Mouse (Mus musculus): ENCODE results near the gene Stpg1. TPM values are rescaled to one million over a fixed set of nuclear protein-coding genes. Genes with fewer than 3 reads are reported as not detected.

Stpg1 gene
- polyA plus RNA-seq, 1 experiment = 0.29 TPM

DNA sequence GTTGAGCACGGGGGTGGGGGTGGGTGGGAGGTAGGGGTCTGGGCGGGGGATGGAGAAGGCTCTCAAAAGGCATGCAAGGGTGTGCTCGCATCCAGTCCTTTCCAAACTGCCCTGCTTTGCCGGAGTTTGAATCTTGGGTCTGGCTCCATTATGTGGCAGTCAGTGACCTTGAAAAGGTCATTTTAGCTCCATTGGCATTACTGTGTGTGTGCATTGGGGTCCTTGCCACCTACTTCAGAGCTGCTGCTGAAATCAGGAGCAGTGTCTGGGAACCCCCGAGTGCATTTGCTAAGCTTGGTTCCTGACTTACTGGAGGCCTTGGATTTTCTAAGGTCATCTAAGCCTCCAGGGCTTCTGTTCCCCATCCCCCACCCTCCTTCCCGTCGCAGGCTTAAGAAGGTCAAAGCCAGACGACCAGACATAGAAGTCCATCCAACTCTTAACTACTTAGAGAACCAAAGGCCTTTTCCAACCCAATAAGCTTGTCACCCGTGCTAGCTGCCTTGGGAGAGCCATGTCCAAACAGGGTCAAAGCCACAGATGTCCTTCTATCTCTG lies 54.0 kb downstream of the Stpg1 start:
- H3K27ac ChIP-seq (ENCODE audit: insufficient read depth, low read depth, low read length) = no peak overlapping the region
- no peaks in the 10 kb centered on the region for H3K27me3 ChIP-seq (ENCODE audit: control insufficient read depth, insufficient read depth, low read length)
- TF ChIP-seq CTCF (IDR thresholded peaks at IDR 0.05; ENCODE audit: extremely low read depth, insufficient read length, insufficient replicate concordance, low read depth, low read length) = no peak
- no peak for TF ChIP-seq POLR2A (IDR thresholded peaks at IDR 0.05; ENCODE audit: low read depth, low read length)
- H3K4me1 ChIP-seq (ENCODE audit: control insufficient read depth, insufficient read depth, insufficient read length, low read length) = peaks cover 20% of the 10 kb centered on the region
- H3K4me3 ChIP-seq (ENCODE audit: low read depth, low read length) = no peak overlapping the region
- no peaks in the 10 kb centered on the region for H3K36me3 ChIP-seq (ENCODE audit: control insufficient read depth, insufficient read depth, low read length)
- WGBS = 72% methylated on average over 9 of the region's 9 CpGs

DNA sequence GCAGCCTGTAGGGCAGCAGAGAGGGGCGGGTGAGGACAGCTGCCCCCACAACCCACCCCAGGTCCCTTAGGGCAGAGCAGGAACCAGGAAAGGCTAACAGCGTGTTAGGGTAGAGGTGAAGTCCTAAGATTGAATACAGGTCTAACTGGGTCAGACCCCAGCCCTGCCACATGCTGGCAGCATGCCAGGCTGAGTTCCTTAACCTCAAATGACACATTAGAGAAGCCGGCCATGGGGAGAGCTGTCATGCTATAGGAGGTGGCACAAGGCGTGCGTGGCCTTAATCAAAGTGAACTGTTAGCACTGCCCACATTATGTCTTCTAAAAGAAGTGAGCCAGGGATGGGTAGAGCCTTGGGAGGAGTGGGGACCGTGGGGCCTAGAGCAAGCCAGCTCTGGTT lies 54.7 kb downstream of the Stpg1 start:
- Histone ChIP-seq H3K27ac (ENCODE audit: insufficient read depth, low read depth, low read length) (no peak overlapping the region), H3K4me1 (ENCODE audit: control insufficient read depth, insufficient read depth, insufficient read length, low read length) (peaks cover 20% of the 10 kb centered on the region), H3K36me3 (ENCODE audit: control insufficient read depth, insufficient read depth, low read length) (no peaks in the 10 kb centered on the region), H3K27me3 (ENCODE audit: control insufficient read depth, insufficient read depth, low read length) (no peaks in the 10 kb centered on the region), H3K4me3 (ENCODE audit: low read depth, low read length) (no peak overlapping the region)
- 60% methylated on average over 6 of the region's 6 CpGs for WGBS
- no peak for TF ChIP-seq CTCF (IDR thresholded peaks at IDR 0.05; ENCODE audit: extremely low read depth, insufficient read length, insufficient replicate concordance, low read depth, low read length)
- no peak for TF ChIP-seq POLR2A (IDR thresholded peaks at IDR 0.05; ENCODE audit: low read depth, low read length)

GRCm38 (mm10) chr4:135563794-135564193 lies 69.2 kb downstream of the Stpg1 start:
- H3K36me3 ChIP-seq (ENCODE audit: control insufficient read depth, insufficient read depth, low read length) = no peaks in the 10 kb centered on the region
- no peak overlapping the region for H3K4me3 ChIP-seq (ENCODE audit: low read depth, low read length)
- H3K27me3 ChIP-seq (ENCODE audit: control insufficient read depth, insufficient read depth, low read length) = no peaks in the 10 kb centered on the region
- no peak for TF ChIP-seq CTCF (IDR thresholded peaks at IDR 0.05; ENCODE audit: extremely low read depth, insufficient read length, insufficient replicate concordance, low read depth, low read length)
- no peak for TF ChIP-seq POLR2A (IDR thresholded peaks at IDR 0.05; ENCODE audit: low read depth, low read length)
- WGBS = 16% methylated on average over 2 of the region's 2 CpGs
- H3K4me1 ChIP-seq (ENCODE audit: control insufficient read depth, insufficient read depth, insufficient read length, low read length) = peaks cover 36% of the 10 kb centered on the region
- H3K27ac ChIP-seq (ENCODE audit: insufficient read depth, low read depth, low read length) = no peak overlapping the region

GRCm38 (mm10) chr4:135565400-135565799 lies 70.8 kb downstream of the Stpg1 start:
- H3K27ac ChIP-seq (ENCODE audit: insufficient read depth, low read depth, low read length) = no peak overlapping the region
- H3K4me3 ChIP-seq (ENCODE audit: low read depth, low read length) = no peak overlapping the region
- WGBS = 15% methylated on average over 9 of the region's 9 CpGs
- H3K36me3 ChIP-seq (ENCODE audit: control insufficient read depth, insufficient read depth, low read length) = no peaks in the 10 kb centered on the region
- no peak for TF ChIP-seq POLR2A (IDR thresholded peaks at IDR 0.05; ENCODE audit: low read depth, low read length)
- no peak for TF ChIP-seq CTCF (IDR thresholded peaks at IDR 0.05; ENCODE audit: extremely low read depth, insufficient read length, insufficient replicate concordance, low read depth, low read length)
- 0 out of 2 replicates have a peak, but pooled peaks cover 1% of the 10 kb centered on the region for H3K27me3 ChIP-seq (ENCODE audit: control insufficient read depth, insufficient read depth, low read length)
- H3K4me1 ChIP-seq (ENCODE audit: control insufficient read depth, insufficient read depth, insufficient read length, low read length) = peaks cover 45% of the 10 kb centered on the region

GRCm38 (mm10) chr4:135567042-135567441 lies 72.5 kb downstream of the Stpg1 start:
- no peak for TF ChIP-seq POLR2A (IDR thresholded peaks at IDR 0.05; ENCODE audit: low read depth, low read length)
- TF ChIP-seq CTCF (IDR thresholded peaks at IDR 0.05; ENCODE audit: extremely low read depth, insufficient read length, insufficient replicate concordance, low read depth, low read length) = no peak
- H3K27ac ChIP-seq (ENCODE audit: insufficient read depth, low read depth, low read length) = no peak overlapping the region
- WGBS = 36% methylated on average over 11 of the region's 11 CpGs

DNA sequence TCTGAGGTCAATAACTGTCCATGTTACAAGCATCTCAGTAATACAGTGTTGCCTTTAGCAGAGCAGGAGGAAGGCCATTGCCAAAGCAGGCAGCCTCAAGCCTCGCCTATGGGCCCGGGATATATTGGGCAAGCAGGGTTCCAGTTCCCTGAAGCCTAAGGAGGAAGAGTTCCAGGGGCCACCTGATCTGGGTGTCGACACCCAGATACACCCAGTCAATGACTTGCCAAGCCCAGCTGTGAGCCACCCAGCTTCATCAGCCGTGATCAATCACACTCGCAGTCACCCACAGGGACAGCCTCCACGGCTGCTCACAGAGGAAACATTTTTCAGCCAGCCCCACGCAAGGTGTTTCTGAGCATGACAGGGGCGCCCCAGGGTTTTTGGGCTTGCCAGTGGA lies 72.9 kb downstream of the Stpg1 start:
- 0 out of 2 replicates have a peak, but pooled peaks cover 3% of the 10 kb centered on the region for H3K27me3 ChIP-seq (ENCODE audit: control insufficient read depth, insufficient read depth, low read length)
- 27% methylated on average over 8 of the region's 8 CpGs for WGBS
- H3K4me1 ChIP-seq (ENCODE audit: control insufficient read depth, insufficient read depth, insufficient read length, low read length) = peaks cover 46% of the 10 kb centered on the region
- no peak overlapping the region for H3K27ac ChIP-seq (ENCODE audit: insufficient read depth, low read depth, low read length)
- no peaks in the 10 kb centered on the region for H3K36me3 ChIP-seq (ENCODE audit: control insufficient read depth, insufficient read depth, low read length)
- TF ChIP-seq CTCF (IDR thresholded peaks at IDR 0.05; ENCODE audit: extremely low read depth, insufficient read length, insufficient replicate concordance, low read depth, low read length) = no peak
- TF ChIP-seq POLR2A (IDR thresholded peaks at IDR 0.05; ENCODE audit: low read depth, low read length) = no peak
- no peak overlapping the region for H3K4me3 ChIP-seq (ENCODE audit: low read depth, low read length)

More at GRCm38 (mm10) chr4:135567042-135567441, 72.5 kb downstream of the Stpg1 start:
- Histone ChIP-seq H3K36me3 (ENCODE audit: control insufficient read depth, insufficient read depth, low read length) (no peaks in the 10 kb centered on the region), H3K4me3 (ENCODE audit: low read depth, low read length) (no peak overlapping the region), H3K4me1 (ENCODE audit: control insufficient read depth, insufficient read depth, insufficient read length, low read length) (peaks cover 46% of the 10 kb centered on the region), H3K27me3 (ENCODE audit: control insufficient read depth, insufficient read depth, low read length) (0 out of 2 replicates have a peak, but pooled peaks cover 3% of the 10 kb centered on the region)

- Histone ChIP-seq H3K27me3 (ENCODE audit: control insufficient read depth, insufficient read depth, low read length) (0 out of 2 replicates have a peak, but pooled peaks cover 3% of the 10 kb centered on the region), H3K4me1 (ENCODE audit: control insufficient read depth, insufficient read depth, insufficient read length, low read length) (peaks cover 48% of the 10 kb centered on the region), H3K36me3 (ENCODE audit: control insufficient read depth, insufficient read depth, low read length) (no peaks in the 10 kb centered on the region), H3K27ac (ENCODE audit: insufficient read depth, low read depth, low read length) (no peak overlapping the region), H3K4me3 (ENCODE audit: low read depth, low read length) (no peak overlapping the region)
- 8% methylated on average over 11 of the region's 11 CpGs for WGBS
- TF ChIP-seq POLR2A (IDR thresholded peaks at IDR 0.05; ENCODE audit: low read depth, low read length) (no peak; the same call in 1 of the 2 replicates), CTCF (IDR thresholded peaks at IDR 0.05; ENCODE audit: extremely low read depth, insufficient read length, insufficient replicate concordance, low read depth, low read length) (no peak)
Measured at GRCm38 (mm10) chr4:135569201-135569600, 74.6 kb downstream of the Stpg1 start.

Measured in small intestine, adult 2 months (tissue).